Mouse (Mus musculus) stomach, embryonic 15.5 days (tissue): ENCODE data around the gene Prpf3. TPM values are rescaled to one million over a fixed set of nuclear protein-coding genes. Genes with fewer than 3 reads are reported as not detected.

Experiments used
- ATAC-seq: fragments of 200-750 bp; cut with Nextera tagmentation; 2 replicates; pipeline ENCODE4 v1.8.0; 2017; ENCODE audit warnings: low read depth, moderate number of reproducible peaks, moderate TSS enrichment; ENCODE audit not compliant: insufficient read depth, low FRiP score
- H3K27ac ChIP-seq: fragments of 300-500 bp; sonication (generic); 2 replicates; pipeline ENCODE4 v1.5.1; 2015; ENCODE audit warnings: mild to moderate bottlenecking, inconsistent platforms
- H3K27me3 ChIP-seq: fragments of 300-500 bp; sonication (generic); replicated peaks from 2 replicates; pipeline ENCODE4 v1.6.1; 2015; ENCODE audit warnings: inconsistent platforms
- H3K36me3 ChIP-seq: fragments of 300-500 bp; sonication (generic); 2 replicates; pipeline ENCODE4 v1.6.1; 2015; ENCODE audit warnings: inconsistent platforms
- H3K4me1 ChIP-seq: fragments of 300-500 bp; sonication (generic); 2 replicates; pipeline ENCODE4 v1.6.1; 2015; ENCODE audit warnings: inconsistent platforms
- H3K4me2 ChIP-seq: fragments of 300-500 bp; sonication (generic); 2 replicates; pipeline ENCODE4 v1.6.1; 2015; ENCODE audit warnings: mild to moderate bottlenecking, inconsistent platforms
- H3K4me3 ChIP-seq: fragments of 300-500 bp; sonication (generic); replicated peaks from 2 replicates; pipeline ENCODE4 v1.5.1; 2015; ENCODE audit warnings: inconsistent platforms
- H3K9ac ChIP-seq: fragments of 300-500 bp; sonication (generic); 2 replicates; pipeline ENCODE4 v1.6.1; 2015; ENCODE audit warnings: inconsistent platforms
- H3K9me3 ChIP-seq: fragments of 300-500 bp; sonication (generic); 2 replicates; pipeline ENCODE4 v1.6.1; 2016; ENCODE audit warnings: inconsistent platforms
- WGBS: fragments of 180-500 bp; shearing (Covaris S2); methylation state at CpG from one replicate; pipeline ENCODE4 v1.1.7; 2015; 5-methylcytosine and 5-hydroxymethylcytosine counted together
- polyA plus RNA-seq: library from polyadenylated mRNA; unstranded; fragments of >200 nt; fragmentation: Nextera tagmentation; extraction: Ambion mirVana; gene quantifications from 2 replicates; pipeline ENCODE4 v1.2.1, GENCODE M21; 2015

Prpf3 gene
- polyA plus RNA-seq, 1 experiment from 2014 or later, result 44.7 TPM

GRCm38 (mm10) chr3:95856115-95856514 lies 430 bp upstream of the Prpf3 start:
- 24% methylated on average over 7 of the region's 7 CpGs for WGBS
- no peak for ATAC-seq

GRCm38 (mm10) chr3:95851317-95851716 lies 4.4 kb downstream of the Prpf3 start:
- Histone ChIP-seq H3K36me3 (peaks cover 50% of the 10 kb centered on the region), H3K4me2 (no peak overlapping the region), H3K9ac (no peak overlapping the region), H3K9me3 (no peaks in the 10 kb centered on the region), H3K27ac (no peak overlapping the region), H3K27me3 (no peaks in the 10 kb centered on the region), H3K4me1 (peaks cover 4% of the 10 kb centered on the region; the same call in 1 of the 2 replicates), H3K4me3 (no peak overlapping the region)
- no peak for ATAC-seq
- 89% methylated on average over 8 of the region's 8 CpGs for WGBS

More at GRCm38 (mm10) chr3:95856115-95856514, 430 bp upstream of the Prpf3 start:
- peaks cover 4% of the 10 kb centered on the region; the same call in 1 of the 2 replicates for H3K4me1 ChIP-seq
- peak overlapping the region; percentile 64 for H3K4me2 ChIP-seq
- no peaks in the 10 kb centered on the region for H3K27me3 ChIP-seq
- H3K4me3 ChIP-seq, result peak overlapping the region; percentile 84
- H3K9me3 ChIP-seq, result no peaks in the 10 kb centered on the region
- peaks cover 14% of the 10 kb centered on the region for H3K36me3 ChIP-seq
- peak overlapping the region; percentile 16; the same call in 1 of the 2 replicates for H3K9ac ChIP-seq
- H3K27ac ChIP-seq, result peak overlapping the region; percentile 81

- H3K27ac ChIP-seq, result no peak overlapping the region
- H3K9ac ChIP-seq, result no peak overlapping the region
- H3K4me1 ChIP-seq, result peaks cover 4% of the 10 kb centered on the region; the same call in 1 of the 2 replicates
- peaks cover 55% of the 10 kb centered on the region for H3K36me3 ChIP-seq
- ATAC-seq, result no peak
- no peak overlapping the region for H3K4me2 ChIP-seq
- 73% methylated on average over 4 of the region's 4 CpGs for WGBS
- no peaks in the 10 kb centered on the region for H3K27me3 ChIP-seq
- no peak overlapping the region for H3K4me3 ChIP-seq
- H3K9me3 ChIP-seq, result no peaks in the 10 kb centered on the region
These were observed 5.1 kb downstream of the Prpf3 start for GRCm38 (mm10) chr3:95850611-95851010.

- Histone ChIP-seq H3K4me3 (no peak overlapping the region), H3K27ac (no peak overlapping the region), H3K9ac (no peak overlapping the region), H3K9me3 (no peaks in the 10 kb centered on the region), H3K27me3 (no peaks in the 10 kb centered on the region), H3K36me3 (peaks cover 45% of the 10 kb centered on the region), H3K4me2 (no peak overlapping the region), H3K4me1 (no peaks in the 10 kb centered on the region)
- WGBS, result 93% methylated on average over 3 of the region's 3 CpGs
- no peak for ATAC-seq
These were observed 13.0 kb downstream of the Prpf3 start for GRCm38 (mm10) chr3:95842503-95843214.

GRCm38 (mm10) chr3:95839250-95839649 lies 16.4 kb downstream of the Prpf3 start:
- 82% methylated on average over 2 of the region's 2 CpGs for WGBS
- H3K27me3 ChIP-seq, result no peaks in the 10 kb centered on the region
- H3K36me3 ChIP-seq, result peaks cover 36% of the 10 kb centered on the region
- ATAC-seq, result no peak
- H3K9ac ChIP-seq, result no peak overlapping the region
- H3K9me3 ChIP-seq, result no peaks in the 10 kb centered on the region
- no peak overlapping the region for H3K27ac ChIP-seq
- H3K4me3 ChIP-seq, result no peak overlapping the region
- H3K4me2 ChIP-seq, result no peak overlapping the region
- H3K4me1 ChIP-seq, result no peaks in the 10 kb centered on the region

- Histone ChIP-seq H3K4me1 (no peaks in the 10 kb centered on the region), H3K4me3 (no peak overlapping the region), H3K27me3 (no peaks in the 10 kb centered on the region), H3K9ac (no peak overlapping the region), H3K36me3 (peaks cover 53% of the 10 kb centered on the region), H3K4me2 (no peak overlapping the region), H3K27ac (no peak overlapping the region), H3K9me3 (no peaks in the 10 kb centered on the region)
- WGBS, result 96% methylated on average over 4 of the region's 4 CpGs
- no peak for ATAC-seq
These were observed 26.6 kb downstream of the Prpf3 start for GRCm38 (mm10) chr3:95829053-95829452.

- Histone ChIP-seq H3K36me3 (peaks cover 31% of the 10 kb centered on the region), H3K9me3 (no peaks in the 10 kb centered on the region), H3K9ac (no peak overlapping the region), H3K27ac (no peak overlapping the region), H3K27me3 (no peaks in the 10 kb centered on the region), H3K4me3 (no peak overlapping the region), H3K4me2 (no peak overlapping the region), H3K4me1 (no peaks in the 10 kb centered on the region)
- ATAC-seq, result no peak
- WGBS, result 58% methylated on average over 2 of the region's 2 CpGs
These were observed 29.4 kb downstream of the Prpf3 start for GRCm38 (mm10) chr3:95826275-95826674.

- Histone ChIP-seq H3K27ac (peak overlapping the region; percentile 100), H3K9ac (peak overlapping the region; percentile 61; the same call in 1 of the 2 replicates), H3K27me3 (no peaks in the 10 kb centered on the region), H3K36me3 (no peaks in the 10 kb centered on the region), H3K4me2 (peak overlapping the region; percentile 62), H3K9me3 (no peaks in the 10 kb centered on the region), H3K4me1 (no peaks in the 10 kb centered on the region), H3K4me3 (peak overlapping the region; percentile 75)
- ATAC-seq, result no peak
- 30% methylated on average over 10 of the region's 10 CpGs for WGBS
These were observed 35.4 kb downstream of the Prpf3 start for GRCm38 (mm10) chr3:95820046-95821010.

- H3K4me2 ChIP-seq, result peak overlapping the region; percentile 62
- WGBS, result under 1% methylated on average over 49 of the region's 49 CpGs
- H3K9me3 ChIP-seq, result no peaks in the 10 kb centered on the region
- no peaks in the 10 kb centered on the region for H3K4me1 ChIP-seq
- H3K27me3 ChIP-seq, result no peaks in the 10 kb centered on the region
- ATAC-seq, result peak; percentile 96
- H3K36me3 ChIP-seq, result no peaks in the 10 kb centered on the region
- peak overlapping the region; percentile 61 for H3K9ac ChIP-seq
- H3K4me3 ChIP-seq, result peak overlapping the region; percentile 75
- peak overlapping the region; percentile 100 for H3K27ac ChIP-seq
These were observed 36.2 kb downstream of the Prpf3 start for GRCm38 (mm10) chr3:95819351-95819985.

GRCm38 (mm10) chr3:95818571-95819288 lies 37.0 kb downstream of the Prpf3 start, which contains the start of gene Rprd2:
Gene Rprd2 (minus strand): TSS chr3:95818863.
- Histone ChIP-seq H3K9ac (peak within 1 kb of the TSS; percentile 84), H3K4me2 (peak within 1 kb of the TSS; percentile 62), H3K4me3 (peak within 1 kb of the TSS; percentile 75), H3K27ac (peak within 1 kb of the TSS; percentile 100), H3K36me3 (no peaks in the 10 kb centered on the region), H3K27me3 (no peaks in the 10 kb centered on the region), H3K9me3 (no peaks in the 10 kb centered on the region), H3K4me1 (no peaks in the 10 kb centered on the region)
- peak; percentile 53 for ATAC-seq
- WGBS, result under 1% methylated on average over 56 of the region's 60 CpGs

- H3K36me3 ChIP-seq, result no peaks in the 10 kb centered on the region
- ATAC-seq, result peak; percentile 3; the same call in 1 of the 2 replicates
- H3K4me2 ChIP-seq, result peak overlapping the region; percentile 55
- no peaks in the 10 kb centered on the region for H3K4me1 ChIP-seq
- peak overlapping the region; percentile 75 for H3K4me3 ChIP-seq
- H3K9me3 ChIP-seq, result no peaks in the 10 kb centered on the region
- peak overlapping the region; percentile 100 for H3K27ac ChIP-seq
- WGBS, result under 1% methylated on average over 21 of the region's 21 CpGs
- peak overlapping the region; percentile 84 for H3K9ac ChIP-seq
- H3K27me3 ChIP-seq, result no peaks in the 10 kb centered on the region
These were observed 37.6 kb downstream of the Prpf3 start for GRCm38 (mm10) chr3:95818026-95818511.
